Mouse (Mus musculus) forebrain, embryonic 11.5 days (tissue): ENCODE measurements around the gene Dnmt3a. TPM values are rescaled to one million over a fixed set of nuclear protein-coding genes. Genes with fewer than 3 reads are reported as not detected.

Experiments
- ATAC-seq: fragments of 200-750 bp; cut with Nextera tagmentation; replicated peaks from 2 replicates; pipeline ENCODE4 v1.8.0; 2017; ENCODE audit warnings: moderate TSS enrichment; ENCODE audit not compliant: low FRiP score
- DNase-seq: peaks from one replicate; pipeline ENCODE4 v3.0.0-alpha.2; 2017; ENCODE audit warnings: low spot score
- H3K27ac ChIP-seq: fragments of 300-500 bp; sonication (generic); 2 replicates; pipeline ENCODE4 v1.5.1; 2014; ENCODE audit warnings: low read depth, low read length
- H3K27me3 ChIP-seq: fragments of 300-500 bp; sonication (generic); 2 replicates; pipeline ENCODE4 v1.6.1; 2014; ENCODE audit warnings: mild to moderate bottlenecking, low read length, mixed read lengths; ENCODE audit not compliant: control insufficient read depth, insufficient read depth
- H3K36me3 ChIP-seq: fragments of 300-500 bp; sonication (generic); 2 replicates; pipeline ENCODE4 v1.6.1; 2014; ENCODE audit warnings: mild to moderate bottlenecking, low read length, moderate library complexity, mixed read lengths; ENCODE audit not compliant: control insufficient read depth, insufficient read depth
- H3K4me1 ChIP-seq: fragments of 300-500 bp; sonication (generic); replicated peaks from 2 replicates; pipeline ENCODE4 v1.6.1; 2014; ENCODE audit warnings: low read length, mixed read lengths; ENCODE audit not compliant: control insufficient read depth, insufficient read depth
- H3K4me2 ChIP-seq: fragments of 300-500 bp; sonication (generic); 2 replicates; pipeline ENCODE4 v1.6.1; 2014; ENCODE audit warnings: low read depth, mild to moderate bottlenecking, low read length, moderate library complexity, mixed read lengths; ENCODE audit not compliant: severe bottlenecking
- H3K4me3 ChIP-seq: fragments of 300-500 bp; sonication (generic); 2 replicates; pipeline ENCODE4 v1.5.1; 2014; ENCODE audit warnings: low read depth, low read length
- H3K9ac ChIP-seq: fragments of 300-500 bp; sonication (generic); 2 replicates; pipeline ENCODE4 v1.6.1; 2014; ENCODE audit warnings: low read length
- H3K9me3 ChIP-seq: fragments of 300-500 bp; sonication (generic); 2 replicates; pipeline ENCODE4 v1.6.1; 2016; ENCODE audit warnings: low read length, mixed read lengths; ENCODE audit not compliant: control insufficient read depth
- WGBS: fragments of 180-500 bp; shearing (Covaris S2); extraction: QIAGEN DNeasy Blood & Tissue Kit; methylation state at CpG from one replicate; pipeline ENCODE4 v1.1.7; 2014; 5-methylcytosine and 5-hydroxymethylcytosine counted together
- polyA plus RNA-seq: library from polyadenylated mRNA; unstranded; fragments of >200 nt; fragmentation: Nextera tagmentation; extraction: Ambion mirVana; gene quantifications from 2 replicates; pipeline ENCODE4 v1.2.1, GENCODE M21; 2014

The Dnmt3a gene
- polyA plus RNA-seq, 1 experiment from 2014 or later = 104 TPM

GRCm38 (mm10) chr12:3864208-3864607 lies 58.4 kb downstream of the Dnmt3a start:
- DNase-seq = peak; percentile 40
- H3K36me3 ChIP-seq = no peaks in the 10 kb centered on the region
- WGBS = 99% methylated on average over 8 of the region's 8 CpGs

GRCm38 (mm10) chr12:3865594-3865993 lies 59.8 kb downstream of the Dnmt3a start:
- H3K9me3 ChIP-seq = no peaks in the 10 kb centered on the region
- no peak for ATAC-seq
- no peaks in the 10 kb centered on the region for H3K36me3 ChIP-seq
- H3K27me3 ChIP-seq = no peaks in the 10 kb centered on the region
- H3K4me2 ChIP-seq = no peak overlapping the region
- H3K27ac ChIP-seq = no peak overlapping the region
- WGBS = 90% methylated on average over 8 of the region's 8 CpGs
- H3K4me3 ChIP-seq = no peak overlapping the region
- DNase-seq = peak; percentile 46
- no peak overlapping the region for H3K9ac ChIP-seq
- no peaks in the 10 kb centered on the region for H3K4me1 ChIP-seq

More at GRCm38 (mm10) chr12:3864208-3864607, 58.4 kb downstream of the Dnmt3a start:
- Histone ChIP-seq H3K9ac (no peak overlapping the region), H3K27me3 (no peaks in the 10 kb centered on the region), H3K9me3 (no peaks in the 10 kb centered on the region), H3K4me2 (no peak overlapping the region), H3K27ac (no peak overlapping the region), H3K4me3 (no peak overlapping the region), H3K4me1 (no peaks in the 10 kb centered on the region)
- ATAC-seq = no peak

GRCm38 (mm10) chr12:3866654-3867370 lies 61.0 kb downstream of the Dnmt3a start:
- no peak overlapping the region for H3K27ac ChIP-seq
- no peak for DNase-seq
- ATAC-seq = no peak

GRCm38 (mm10) chr12:3868115-3868514 lies 62.3 kb downstream of the Dnmt3a start:
- Histone ChIP-seq H3K27ac (no peak overlapping the region), H3K36me3 (no peaks in the 10 kb centered on the region), H3K9me3 (no peaks in the 10 kb centered on the region), H3K4me2 (no peak overlapping the region), H3K4me1 (peaks cover 8% of the 10 kb centered on the region), H3K27me3 (no peaks in the 10 kb centered on the region), H3K4me3 (no peak overlapping the region), H3K9ac (no peak overlapping the region)
- 84% methylated on average over 5 of the region's 5 CpGs for WGBS
- ATAC-seq (no peak), DNase-seq (no peak)

More at GRCm38 (mm10) chr12:3866654-3867370, 61.0 kb downstream of the Dnmt3a start:
- no peak overlapping the region for H3K9ac ChIP-seq
- no peak overlapping the region for H3K4me3 ChIP-seq
- H3K4me1 ChIP-seq = peaks cover 8% of the 10 kb centered on the region
- H3K4me2 ChIP-seq = no peak overlapping the region
- H3K27me3 ChIP-seq = no peaks in the 10 kb centered on the region
- H3K9me3 ChIP-seq = no peaks in the 10 kb centered on the region
- 84% methylated on average over 12 of the region's 12 CpGs for WGBS
- no peaks in the 10 kb centered on the region for H3K36me3 ChIP-seq

- Histone ChIP-seq H3K27me3 (no peaks in the 10 kb centered on the region), H3K9me3 (no peaks in the 10 kb centered on the region), H3K27ac (no peak overlapping the region), H3K4me2 (no peak overlapping the region), H3K4me3 (no peak overlapping the region), H3K4me1 (peaks cover 8% of the 10 kb centered on the region), H3K9ac (no peak overlapping the region), H3K36me3 (no peaks in the 10 kb centered on the region)
- no peak for ATAC-seq
- DNase-seq = peak; percentile 42
- WGBS = 88% methylated on average over 7 of the region's 7 CpGs
These were observed 63.1 kb downstream of the Dnmt3a start for GRCm38 (mm10) chr12:3868676-3869458.

GRCm38 (mm10) chr12:3870024-3870423 lies 64.2 kb downstream of the Dnmt3a start:
- Histone ChIP-seq H3K9me3 (no peaks in the 10 kb centered on the region), H3K9ac (no peak overlapping the region), H3K4me1 (peaks cover 8% of the 10 kb centered on the region), H3K4me3 (no peak overlapping the region), H3K4me2 (no peak overlapping the region), H3K27ac (no peak overlapping the region), H3K27me3 (no peaks in the 10 kb centered on the region), H3K36me3 (no peaks in the 10 kb centered on the region)
- DNase-seq = peak; percentile 40
- ATAC-seq = no peak
- WGBS = 95% methylated on average over 5 of the region's 5 CpGs

GRCm38 (mm10) chr12:3870859-3871462 lies 65.2 kb downstream of the Dnmt3a start:
- DNase-seq (peak; percentile 73), ATAC-seq (peak; percentile 64)
- peak overlapping the region; percentile 24; the same call in 1 of the 2 replicates for H3K9ac ChIP-seq
- H3K9me3 ChIP-seq = no peaks in the 10 kb centered on the region
- no peak overlapping the region for H3K27ac ChIP-seq
- H3K4me1 ChIP-seq = peaks cover 8% of the 10 kb centered on the region
- H3K4me2 ChIP-seq = peak overlapping the region; percentile 33; the same call in 1 of the 2 replicates
- no peak overlapping the region for H3K4me3 ChIP-seq
- H3K27me3 ChIP-seq = no peaks in the 10 kb centered on the region
- no peaks in the 10 kb centered on the region for H3K36me3 ChIP-seq
- WGBS = 11% methylated on average over 19 of the region's 19 CpGs

- Histone ChIP-seq H3K4me3 (no peak overlapping the region), H3K27ac (no peak overlapping the region), H3K4me2 (0 out of 2 replicates have a peak overlapping the region, but pooled peaks have one; percentile 33), H3K9me3 (no peaks in the 10 kb centered on the region), H3K27me3 (no peaks in the 10 kb centered on the region), H3K9ac (no peak overlapping the region; the same call in 1 of the 2 replicates), H3K36me3 (no peaks in the 10 kb centered on the region), H3K4me1 (peaks cover 8% of the 10 kb centered on the region)
- DNase-seq (peak; percentile 71), ATAC-seq (peak; percentile 22)
- 20% methylated on average over 15 of the region's 15 CpGs for WGBS
These were observed 65.8 kb downstream of the Dnmt3a start for GRCm38 (mm10) chr12:3871637-3872036.
